Mouse (Mus musculus): ENCODE measurements around the gene Casp14. TPM values are rescaled to one million over a fixed set of nuclear protein-coding genes. Genes with fewer than 3 reads are reported as not detected.

Casp14 gene
- polyA plus RNA-seq (2012), result not detected in 2 replicates

GRCm38 (mm10) chr10:78718056-78718455 lies at the start of gene Casp14:
TSS of gene Casp14 (minus strand) at chr10:78718294.

GRCm38 (mm10) chr10:78752452-78753191 lies 34.5 kb upstream of the Casp14 start, which contains the start of gene Ccdc105:
TSS of gene Ccdc105 (minus strand) at chr10:78753065.

Other genes starting within 250 kb of the Casp14 start
- not detected in 2 replicates for gene Olfr1358, start 200.9 kb downstream of the Casp14 start, polyA plus RNA-seq (2012)
- 26.4 and 27.4 TPM in 2 replicates for gene Ilvbl, start 143.9 kb downstream of the Casp14 start, polyA plus RNA-seq (2012)
- 2.2 and 3.5 TPM in 2 replicates for gene Syde1, start 126.3 kb downstream of the Casp14 start, polyA plus RNA-seq (2012)
- not detected in 2 replicates for gene Olfr1357, start 100.2 kb downstream of the Casp14 start, polyA plus RNA-seq (2012)
- not detected in 2 replicates for gene Ccdc105, start 34.8 kb upstream of the Casp14 start, polyA plus RNA-seq (2012)
- gene Slc1a6, start 62.2 kb upstream of the Casp14 start, polyA plus RNA-seq (2012), result not detected in 2 replicates
- gene Olfr1356, start 133.9 kb upstream of the Casp14 start, polyA plus RNA-seq (2012), result not detected in 2 replicates
- gene Olfr1355, start 157.2 kb upstream of the Casp14 start, polyA plus RNA-seq (2012), result 0.02 TPM in 1 of 2 replicates, not detected in the other
- not detected in 2 replicates for gene Olfr1354, start 194.9 kb upstream of the Casp14 start, polyA plus RNA-seq (2012)
- gene Olfr8, start 232.3 kb upstream of the Casp14 start, polyA plus RNA-seq (2012), result not detected in 2 replicates
- gene Olfr1353, start 245.0 kb upstream of the Casp14 start, polyA plus RNA-seq (2012), result 0.02 TPM in 1 of 2 replicates, not detected in the other